Comparison of ENCODE assay signal across 16 mouse cellular contexts in the genomic region with DNA sequence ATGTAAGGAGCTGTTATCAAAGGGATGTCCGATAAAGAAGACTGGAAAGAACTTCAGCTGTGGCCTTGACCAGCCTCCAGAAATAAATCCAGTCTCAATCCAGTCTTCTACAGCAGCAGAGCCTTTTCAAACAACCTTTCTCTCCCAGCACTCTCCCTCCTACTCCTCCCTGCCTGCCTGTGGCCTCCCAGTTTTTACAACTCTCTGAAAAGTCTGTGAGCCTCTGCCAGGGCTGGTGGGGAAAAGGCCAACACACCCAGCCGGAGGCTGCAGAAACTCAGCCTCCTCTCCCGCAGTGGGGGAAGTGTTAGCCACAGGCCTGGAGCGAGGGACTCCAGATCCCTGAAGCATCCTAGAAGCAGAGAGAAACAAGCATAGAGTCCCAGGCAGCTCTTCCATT.
DNase-seq lines count a peak whose midpoint lies in the region; ATAC-seq lines count a peak whose summit lies in the region.
"Had no signal": no experiment of that assay in that cellular context is flagged by ENCODE, and none has a peak within 500 bp of the region (broad histone marks: within the 10 kb centered on the region; RNA-seq: fewer than 3 reads in every experiment).

No protein-coding gene starts in this region.

- peak; percentile 59 for ATAC-seq in frontal cortex, adult (ENCODE audit: low TSS enrichment)
- ATAC-seq: activated CD4-positive, CD25-positive, alpha-beta regulatory T cell, adult 4 months; forebrain, embryonic 15.5 days had no signal

- no peak for DNase-seq in frontal cortex, postnatal 25 days (ENCODE audit: low spot score in 2 of 2)
- DNase-seq in right cerebral cortex, adult 18-20 months = peak; percentile 2
- no peak for DNase-seq in right cerebral cortex, postnatal 10 days (ENCODE audit: low spot score in 2 of 2)
- DNase-seq in adipocyte (ENCODE audit: low spot score) = peak; percentile 39
- DNase-seq in Muller cell, postnatal 12 days (ENCODE audit: inconsistent ontology term) = no peak
- no peak for DNase-seq in kidney, adult 9 months
- DNase-seq: adrenal gland, postnatal 10 days; cerebellum, adult 11 months; cerebellum, adult 2 months; cerebellum, postnatal 10 days; cerebellum, postnatal 36 days; embryo, embryonic 11 days; heart, adult 11 months had no signal

Comparison
In these comparisons a context has a peak if more than half of its experiments do, and no peak if none do; other contexts are left out.
1. DNase-seq: peak in right cerebral cortex, adult 18-20 months (single experiment) and adipocyte (single experiment); none in frontal cortex, postnatal 25 days (0 of 2), right cerebral cortex, postnatal 10 days (0 of 2), Muller cell, postnatal 12 days (single experiment) and kidney, adult 9 months (single experiment).